Mouse (Mus musculus) testis, adult 2 months (tissue): Measurements from ENCODE around the gene Gm17651. TPM values are rescaled to one million over a fixed set of nuclear protein-coding genes. Genes with fewer than 3 reads are reported as not detected.

Source experiments
- H3K27ac ChIP-seq: fragments of 200-500 bp; 2 replicates; pipeline ENCODE4 v1.5.1; 2012; ENCODE audit warnings: low read depth, low read length; ENCODE audit not compliant: control insufficient read depth, insufficient read depth
- H3K27me3 ChIP-seq: fragments of 200-500 bp; 2 replicates; pipeline ENCODE4 v1.6.1; 2012; ENCODE audit warnings: mild to moderate bottlenecking, low read length, moderate library complexity; ENCODE audit not compliant: control insufficient read depth, insufficient read depth
- H3K36me3 ChIP-seq: fragments of 200-500 bp; 2 replicates; pipeline ENCODE4 v1.6.1; 2012; ENCODE audit warnings: mild to moderate bottlenecking, low read length; ENCODE audit not compliant: control insufficient read depth, insufficient read depth
- H3K4me1 ChIP-seq: fragments of 200-500 bp; 2 replicates; pipeline ENCODE4 v1.6.1; 2012; ENCODE audit warnings: low read length; ENCODE audit not compliant: control insufficient read depth, insufficient read depth
- H3K4me3 ChIP-seq: fragments of 200-500 bp; 2 replicates; pipeline ENCODE4 v1.5.1; 2012; ENCODE audit warnings: low read depth, mild to moderate bottlenecking, low read length, moderate library complexity, mixed read lengths; ENCODE audit not compliant: control insufficient read depth
- CTCF ChIP-seq: fragments of 200-500 bp; IDR thresholded peaks from 2 replicates; pipeline ENCODE4 v1.5.1; 2012; ENCODE audit warnings: low read depth, mild to moderate bottlenecking, inconsistent platforms, low read length, moderate library complexity; ENCODE audit not compliant: control insufficient read depth, insufficient read depth, insufficient replicate concordance
- POLR2A ChIP-seq: fragments of 200-500 bp; IDR thresholded peaks from 2 replicates; pipeline ENCODE4 v1.6.1; 2012; ENCODE audit warnings: low read depth, mild to moderate bottlenecking, inconsistent platforms, low read length, moderate library complexity; ENCODE audit not compliant: control insufficient read depth
- polyA plus RNA-seq: library from polyadenylated mRNA; depleted of rRNA; stranded (reverse); fragments of >200 nt; gene quantifications from 2 replicates; pipeline ENCODE4 v1.2.3, GENCODE M21; 2012

Gene Gm17651
- polyA plus RNA-seq, 1 experiment = not detected

DNA sequence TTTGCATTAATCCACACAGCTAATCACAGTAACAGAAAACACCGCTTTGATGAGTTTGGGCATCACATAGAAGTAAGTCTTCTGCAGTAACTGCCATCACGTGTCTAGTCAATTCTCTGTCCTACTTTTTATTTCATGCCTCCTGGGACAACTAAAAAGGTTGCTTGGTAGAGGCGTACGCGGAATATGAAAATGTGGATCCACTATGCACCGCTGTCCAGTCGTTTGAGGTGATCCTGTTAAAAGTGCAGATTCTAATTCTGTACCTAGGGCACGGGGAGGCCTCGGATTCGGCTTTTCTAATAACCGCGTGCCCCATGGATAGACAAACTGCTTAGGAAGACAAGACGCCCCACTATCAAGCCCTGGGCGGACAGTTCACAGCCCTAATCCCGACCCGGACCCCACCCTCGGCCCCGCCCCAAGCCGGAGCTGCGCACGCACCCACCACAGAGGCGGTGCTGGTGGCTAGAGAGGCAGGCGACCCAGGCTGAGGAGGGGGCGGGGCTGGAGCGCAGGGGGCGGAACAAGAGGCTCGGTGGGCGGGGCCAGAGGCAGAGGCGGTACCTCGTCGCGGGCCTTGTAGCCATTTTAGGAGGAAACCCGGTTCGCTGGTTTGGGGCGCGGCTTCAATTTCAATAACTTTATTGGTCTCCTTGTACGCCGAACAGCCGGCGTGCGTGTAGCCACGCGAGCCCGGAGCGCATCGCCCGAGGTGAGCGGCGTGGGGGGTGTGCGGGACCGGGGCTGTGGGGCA is 16.7 kb downstream of the Gm17651 start, which contains the start of gene Prkab2:
TSS of gene Prkab2 (plus strand) at position 539 of the 757 bp plus-strand sequence.
- Histone ChIP-seq H3K36me3 (no peaks in the 10 kb centered on the region), H3K4me1 (peaks cover 4% of the 10 kb centered on the region; the same call in 1 of the 2 replicates), H3K4me3 (peak within 1 kb of the TSS; percentile 98), H3K27me3 (no peaks in the 10 kb centered on the region), H3K27ac (peak within 1 kb of the TSS; percentile 59)
- TF ChIP-seq CTCF (no peak), POLR2A (no peak; the same call in none of the 2 replicates)

DNA sequence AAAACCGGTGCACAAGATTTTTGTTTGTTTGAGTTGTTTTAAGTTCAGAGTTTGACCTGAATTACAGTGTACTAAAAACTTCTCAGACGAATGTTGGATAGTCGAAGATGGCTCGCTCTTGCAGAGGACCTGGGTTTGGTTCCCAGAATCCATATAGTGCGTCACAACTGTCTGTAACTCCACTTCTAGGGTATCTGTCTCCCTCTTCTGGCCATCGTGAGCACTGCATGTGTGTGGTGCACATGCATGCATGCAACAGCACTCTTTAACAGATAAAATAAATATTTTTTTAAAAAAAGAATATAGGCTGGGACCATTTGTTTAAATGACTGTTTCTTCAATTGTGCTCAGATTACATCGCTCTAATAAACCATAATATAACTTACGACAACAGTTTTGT is 19.6 kb downstream of the Gm17651 start:
- TF ChIP-seq CTCF (peak; percentile 47; the same call in 1 of the 2 replicates), POLR2A (no peak)

DNA sequence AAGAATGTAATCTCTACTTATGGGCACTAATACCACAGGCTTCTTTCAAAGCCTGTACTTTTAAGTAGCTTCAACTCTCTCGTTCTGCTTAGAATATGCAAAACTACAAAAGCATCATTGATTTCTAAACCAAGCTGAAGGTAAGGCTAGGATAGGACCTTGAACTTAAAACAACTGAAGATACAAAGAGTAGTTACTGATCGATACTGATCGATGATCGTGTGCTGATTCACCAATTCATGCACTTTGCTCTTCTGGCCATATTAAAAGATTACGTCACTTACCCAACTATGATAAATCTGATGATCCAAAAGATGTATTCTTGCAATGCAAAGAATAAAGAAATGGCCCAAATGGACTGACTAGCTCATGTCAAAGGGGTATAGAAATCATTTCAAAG is 20.7 kb downstream of the Gm17651 start:
- no peak for TF ChIP-seq CTCF
- TF ChIP-seq POLR2A = no peak
- no peaks in the 10 kb centered on the region for H3K36me3 ChIP-seq
- H3K27ac ChIP-seq = no peak overlapping the region
- H3K4me3 ChIP-seq = no peak overlapping the region
- no peaks in the 10 kb centered on the region for H3K27me3 ChIP-seq
- H3K4me1 ChIP-seq = peaks cover 2% of the 10 kb centered on the region; the same call in 1 of the 2 replicates

More for the DNA sequence above, 19.6 kb downstream of the Gm17651 start:
- H3K36me3 ChIP-seq = no peaks in the 10 kb centered on the region
- H3K27me3 ChIP-seq = no peaks in the 10 kb centered on the region
- peaks cover 4% of the 10 kb centered on the region; the same call in 1 of the 2 replicates for H3K4me1 ChIP-seq
- H3K27ac ChIP-seq = no peak overlapping the region
- no peak overlapping the region for H3K4me3 ChIP-seq

DNA sequence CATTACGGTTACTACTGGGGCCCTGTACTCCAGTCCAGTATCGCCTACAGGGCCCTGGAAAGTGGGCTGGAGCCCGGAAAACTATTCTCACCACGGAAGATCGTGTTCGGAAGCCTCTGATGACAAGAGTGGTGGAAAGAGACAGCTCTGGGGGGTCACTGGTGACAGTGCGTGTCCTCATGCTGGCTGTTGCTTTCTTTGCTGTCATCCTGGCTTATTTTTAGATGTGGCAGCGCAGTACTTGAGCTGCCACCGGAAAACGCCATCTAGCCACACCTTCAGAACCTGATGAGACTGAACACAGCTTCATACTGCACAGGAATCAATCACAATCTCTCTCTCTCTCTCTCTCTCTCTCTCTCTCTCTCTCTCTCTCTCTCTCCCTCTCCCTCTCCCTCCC is 22.9 kb downstream of the Gm17651 start:
- TF ChIP-seq POLR2A (no peak), CTCF (no peak)
- Histone ChIP-seq H3K27me3 (no peaks in the 10 kb centered on the region), H3K27ac (no peak overlapping the region), H3K36me3 (no peaks in the 10 kb centered on the region), H3K4me3 (no peak overlapping the region), H3K4me1 (no peaks in the 10 kb centered on the region)

DNA sequence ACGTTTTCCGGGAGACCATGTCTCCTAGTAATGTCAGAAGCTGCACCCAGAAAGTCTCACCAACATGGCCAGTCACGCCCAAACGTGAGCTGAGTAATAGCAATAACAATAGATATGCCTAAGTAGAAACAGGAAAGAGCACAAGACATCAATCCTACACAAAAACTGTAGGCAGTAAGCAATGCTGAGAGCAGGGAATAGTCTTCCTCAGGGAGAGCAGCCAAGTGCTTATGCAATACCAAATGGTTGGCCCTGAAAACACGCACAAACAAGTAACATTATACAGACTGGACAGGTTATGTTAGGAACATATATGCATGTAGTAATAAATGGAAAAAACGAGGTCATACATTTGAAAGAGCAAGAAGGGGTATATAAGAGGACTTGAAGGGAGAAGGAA is 25.0 kb downstream of the Gm17651 start:
- Histone ChIP-seq H3K4me1 (no peaks in the 10 kb centered on the region), H3K27ac (no peak overlapping the region), H3K36me3 (no peaks in the 10 kb centered on the region), H3K4me3 (no peak overlapping the region), H3K27me3 (no peaks in the 10 kb centered on the region)
- no peak for TF ChIP-seq POLR2A
- no peak for TF ChIP-seq CTCF

DNA sequence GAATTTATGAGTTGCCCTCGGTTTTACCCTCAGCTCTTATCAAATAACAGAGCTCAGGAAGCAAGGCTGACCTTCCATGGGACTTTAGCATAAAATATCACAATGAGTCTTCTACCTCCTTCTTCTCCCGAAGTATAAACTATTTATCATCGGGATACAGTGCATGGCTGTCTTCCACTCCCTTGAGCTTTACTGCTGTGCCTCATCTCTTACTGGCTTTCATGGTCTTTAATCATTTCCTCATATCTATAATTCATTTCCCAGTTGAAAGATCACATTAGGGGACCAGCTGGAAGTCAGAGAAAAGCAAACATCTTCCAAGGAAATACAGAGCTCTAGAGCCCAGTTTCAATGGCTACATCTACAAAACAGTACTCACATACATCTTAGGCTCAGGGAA is 25.5 kb downstream of the Gm17651 start:
- Histone ChIP-seq H3K4me3 (no peak overlapping the region), H3K27ac (no peak overlapping the region), H3K36me3 (no peaks in the 10 kb centered on the region), H3K27me3 (no peaks in the 10 kb centered on the region), H3K4me1 (no peaks in the 10 kb centered on the region)
- TF ChIP-seq POLR2A = no peak
- no peak for TF ChIP-seq CTCF

DNA sequence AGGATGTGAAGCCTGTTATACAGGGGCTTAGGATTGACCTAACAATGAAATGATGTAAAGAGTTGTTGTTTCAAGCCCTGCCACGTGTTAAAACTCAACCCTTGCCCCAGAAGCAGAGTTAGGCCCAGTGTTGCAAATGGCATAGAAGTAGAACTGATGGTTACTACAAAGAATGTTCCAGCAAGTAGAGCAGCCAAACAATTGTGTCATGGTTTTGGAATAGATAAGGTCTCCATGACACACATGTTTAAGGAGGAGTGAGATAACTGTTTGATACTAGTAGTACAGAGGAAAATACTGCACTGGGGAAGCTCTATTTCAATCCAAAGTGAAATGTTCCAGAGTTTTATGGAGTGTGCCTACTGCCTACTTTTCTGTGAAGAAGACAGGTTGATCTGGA is 26.0 kb downstream of the Gm17651 start:
- Histone ChIP-seq H3K4me3 (no peak overlapping the region), H3K27me3 (no peaks in the 10 kb centered on the region), H3K36me3 (no peaks in the 10 kb centered on the region), H3K4me1 (no peaks in the 10 kb centered on the region), H3K27ac (no peak overlapping the region)
- no peak for TF ChIP-seq POLR2A
- no peak for TF ChIP-seq CTCF
